Mouse (Mus musculus) ES-E14 (cell line): Measurements from ENCODE around the gene Naglu.

Source experiments
- CHD2 ChIP-seq: IDR thresholded peaks from 2 replicates; pipeline ENCODE4 v1.6.1; 2014; ENCODE audit warnings: mild to moderate bottlenecking, low read depth, low read length, inconsistent platforms
- HCFC1 ChIP-seq: IDR thresholded peaks from 2 replicates; pipeline ENCODE4 v1.6.1; 2012; ENCODE audit warnings: low read length, inconsistent platforms, borderline replicate concordance; ENCODE audit not compliant: insufficient read depth
- MAFK ChIP-seq: IDR thresholded peaks from 2 replicates; pipeline ENCODE4 v1.6.1; 2014; ENCODE audit warnings: mild to moderate bottlenecking, low read depth, low read length, inconsistent platforms; ENCODE audit not compliant: insufficient read depth

DNA sequence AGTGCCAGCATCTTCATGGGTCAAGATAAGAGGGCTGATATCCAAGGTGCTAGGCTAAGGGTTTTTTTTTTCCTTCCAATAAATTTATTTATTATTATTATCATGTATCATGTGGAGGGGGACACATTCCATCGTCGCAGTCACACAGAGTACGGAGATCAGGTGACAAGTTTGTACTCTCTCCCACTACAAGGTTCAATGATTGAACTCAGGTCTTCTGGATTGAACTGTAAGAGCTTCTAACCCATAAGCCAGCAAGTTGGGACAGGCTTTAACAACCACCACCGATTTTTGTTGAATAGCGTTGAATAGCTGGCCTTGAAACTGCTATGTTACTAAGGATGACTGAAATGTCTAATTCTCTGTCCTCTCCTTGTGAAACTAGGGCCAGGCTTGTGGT is 10.6 kb downstream of the Naglu start:
- TF ChIP-seq CHD2 (no peak), MAFK (no peak), HCFC1 (no peak)
